Mouse (Mus musculus): ENCODE data around the gene Kcnma1.

GRCm38 (mm10) chr14:23451681-23452080 is 562.6 kb downstream of the Kcnma1 start:
- TF ChIP-seq CTCF (conservative IDR thresholded peaks at IDR 0.05; ENCODE audit: insufficient read depth, insufficient read length, low read depth, low read length) (no peak), POLR2A (IDR thresholded peaks at IDR 0.05; ENCODE audit: low read depth, low read length) (no peak)
